Mouse (Mus musculus): ENCODE data around the gene Slc25a17.

Slc25a17 gene

DNA sequence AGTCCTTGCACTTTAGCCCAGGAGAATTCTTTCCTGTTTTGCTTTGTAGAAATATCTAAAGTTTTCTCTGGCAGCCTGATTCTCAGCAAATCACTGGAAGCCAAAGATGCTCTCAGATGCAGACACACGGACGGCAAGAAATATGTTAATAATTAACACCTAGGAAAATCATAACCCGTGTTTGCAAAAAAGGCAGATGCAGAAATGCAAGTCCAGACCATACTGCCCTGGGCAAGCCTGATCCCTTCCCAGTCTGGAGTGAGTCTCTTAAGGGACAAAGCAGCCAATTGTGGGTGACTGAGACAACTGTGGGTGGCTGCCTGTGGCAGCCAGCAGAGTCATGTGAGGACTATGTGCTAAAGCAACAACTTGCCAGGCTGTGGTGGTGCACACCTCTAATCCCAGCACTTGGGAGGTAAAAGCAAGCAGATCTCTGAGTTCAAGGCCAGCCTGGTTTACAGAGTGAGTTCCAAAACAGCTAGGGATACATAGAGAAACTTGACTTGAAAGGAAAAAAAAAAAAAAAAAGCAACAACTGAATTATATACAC is 60.0 kb downstream of the Slc25a17 start:
- DNase-seq = no peak

DNA sequence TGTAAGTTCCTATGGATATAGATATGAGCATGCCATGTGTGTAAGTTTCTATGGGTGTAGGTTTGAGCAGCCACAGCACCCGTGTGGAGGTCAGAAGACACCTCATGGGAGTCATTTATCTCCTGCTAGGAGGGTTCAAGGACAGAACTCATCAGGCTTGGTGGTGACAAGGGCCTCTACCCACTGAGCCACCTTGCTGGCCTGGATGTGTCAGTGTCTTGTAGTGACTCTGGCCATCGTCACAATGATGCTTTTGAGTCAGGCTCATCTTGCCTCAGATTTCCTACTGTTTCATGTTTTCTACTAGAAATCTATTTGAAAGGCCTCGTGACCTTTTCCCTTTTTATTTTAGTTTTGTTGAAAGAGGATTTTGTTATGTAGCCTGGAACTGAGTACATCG is 61.1 kb downstream of the Slc25a17 start:
- DNase-seq = no peak

DNA sequence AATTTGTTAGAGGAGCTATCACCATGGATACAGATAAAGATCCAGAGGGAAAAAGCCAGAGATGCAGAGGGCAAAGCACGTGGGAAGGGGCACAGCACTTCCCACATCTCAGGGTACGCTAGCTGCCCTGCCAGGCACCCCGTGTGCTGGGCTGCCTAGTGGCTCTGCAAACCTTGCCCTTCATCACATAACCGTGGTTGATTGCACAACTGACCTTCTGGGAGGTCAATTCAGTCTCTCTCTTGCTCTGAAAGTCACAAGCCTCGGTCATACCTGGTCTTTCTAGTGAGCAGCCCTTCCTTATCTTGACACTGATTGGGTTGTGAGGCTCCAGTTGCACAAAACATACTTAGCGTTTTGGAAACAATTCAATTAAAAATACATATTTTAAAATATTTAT is 62.4 kb downstream of the Slc25a17 start:
- DNase-seq = no peak

DNA sequence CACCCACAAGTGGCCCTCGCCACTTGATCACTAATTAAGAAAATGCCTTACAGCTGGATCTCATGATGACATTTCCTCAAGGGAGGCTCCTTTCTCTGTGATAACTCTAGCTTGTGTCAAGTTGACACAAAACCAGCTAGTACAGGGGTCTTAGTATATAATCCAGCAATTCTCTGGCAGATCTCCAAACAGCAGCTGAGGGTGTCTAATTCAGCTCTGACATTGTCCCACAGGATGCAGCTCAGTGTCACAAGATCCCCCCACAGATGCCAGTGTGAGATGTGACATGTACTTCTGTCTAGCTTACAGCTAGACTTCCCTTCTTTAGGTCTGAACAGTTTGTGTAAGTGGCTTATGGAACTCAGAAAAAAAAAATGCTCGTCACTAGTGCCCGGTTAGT is 63.1 kb downstream of the Slc25a17 start:
- DNase-seq = no peak

DNA sequence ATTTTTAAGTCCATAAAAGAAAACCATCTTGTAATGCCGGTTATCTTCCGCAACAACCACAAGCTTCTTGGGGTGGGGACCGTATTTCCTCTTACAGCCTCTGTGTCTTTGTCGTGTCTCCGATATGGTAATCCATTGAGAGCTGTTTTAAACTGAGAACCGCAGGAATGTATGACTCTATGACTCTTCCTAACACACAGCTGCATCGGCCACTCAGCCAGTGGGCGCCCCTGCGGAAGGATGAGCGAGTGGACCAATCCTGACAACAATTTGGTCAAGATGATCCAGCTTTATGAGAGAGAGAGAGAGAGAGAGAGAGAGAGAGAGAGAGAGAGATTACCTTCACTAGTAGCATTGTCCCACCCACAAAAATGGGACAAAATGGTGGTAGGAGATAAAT is 65.7 kb downstream of the Slc25a17 start:
- no peak for DNase-seq

DNA sequence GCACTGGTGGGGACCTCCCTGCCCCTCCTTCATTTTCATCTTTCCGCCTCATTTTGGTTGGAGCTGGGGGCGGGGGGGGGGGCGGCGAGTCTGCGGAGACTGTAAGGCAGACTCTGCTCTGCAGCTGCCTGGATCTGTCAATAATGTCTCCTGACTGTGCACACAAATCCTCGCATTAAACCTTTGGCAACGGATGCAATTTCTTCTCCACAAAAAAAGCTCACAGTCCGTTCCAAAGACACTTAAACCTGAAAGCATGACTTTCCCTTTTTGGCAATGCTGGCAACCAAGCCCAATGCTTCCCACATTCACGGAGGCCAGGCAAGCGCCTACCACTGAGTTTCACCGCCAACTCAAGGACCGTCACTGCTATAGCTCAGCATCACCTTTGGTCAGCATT is 66.2 kb downstream of the Slc25a17 start:
- DNase-seq = no peak

DNA sequence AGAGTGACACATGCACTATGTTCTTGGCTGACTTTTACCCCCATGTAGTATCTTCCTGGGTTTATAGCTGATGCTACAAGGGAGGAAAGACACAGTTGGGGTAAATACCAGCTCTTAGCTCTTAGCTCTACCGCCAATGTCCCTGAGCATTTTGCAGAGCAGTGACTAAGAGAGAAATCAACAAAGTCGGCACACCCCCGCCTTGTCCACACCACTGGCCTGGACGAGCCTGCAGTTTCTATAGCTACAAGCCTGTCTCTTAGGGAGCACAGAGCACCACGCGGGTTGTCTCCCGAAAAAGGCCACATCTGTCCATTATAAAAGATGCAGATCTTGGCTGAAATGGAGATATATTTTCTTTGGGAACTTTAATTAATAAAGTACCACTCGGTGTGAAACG is 69.9 kb downstream of the Slc25a17 start:
- no peak for DNase-seq

DNA sequence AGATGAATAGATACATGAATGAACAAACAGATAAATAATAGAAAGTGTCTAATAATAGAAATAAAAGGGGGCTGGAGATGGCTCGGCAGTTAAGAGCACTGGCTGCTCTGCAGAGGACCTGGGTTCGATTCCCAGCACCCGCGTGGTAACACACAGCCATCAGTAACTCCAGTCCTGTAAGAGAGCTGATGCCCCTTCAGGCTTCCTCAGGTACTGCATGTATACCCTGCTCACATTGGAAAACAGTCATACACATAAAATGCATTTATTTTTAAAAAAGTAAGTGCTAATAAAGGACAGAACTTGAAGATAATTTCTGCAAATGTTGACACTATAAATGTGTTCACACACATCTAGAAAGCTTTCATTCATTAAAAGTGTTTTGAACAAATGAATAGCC is 70.4 kb downstream of the Slc25a17 start:
- DNase-seq = no peak

DNA sequence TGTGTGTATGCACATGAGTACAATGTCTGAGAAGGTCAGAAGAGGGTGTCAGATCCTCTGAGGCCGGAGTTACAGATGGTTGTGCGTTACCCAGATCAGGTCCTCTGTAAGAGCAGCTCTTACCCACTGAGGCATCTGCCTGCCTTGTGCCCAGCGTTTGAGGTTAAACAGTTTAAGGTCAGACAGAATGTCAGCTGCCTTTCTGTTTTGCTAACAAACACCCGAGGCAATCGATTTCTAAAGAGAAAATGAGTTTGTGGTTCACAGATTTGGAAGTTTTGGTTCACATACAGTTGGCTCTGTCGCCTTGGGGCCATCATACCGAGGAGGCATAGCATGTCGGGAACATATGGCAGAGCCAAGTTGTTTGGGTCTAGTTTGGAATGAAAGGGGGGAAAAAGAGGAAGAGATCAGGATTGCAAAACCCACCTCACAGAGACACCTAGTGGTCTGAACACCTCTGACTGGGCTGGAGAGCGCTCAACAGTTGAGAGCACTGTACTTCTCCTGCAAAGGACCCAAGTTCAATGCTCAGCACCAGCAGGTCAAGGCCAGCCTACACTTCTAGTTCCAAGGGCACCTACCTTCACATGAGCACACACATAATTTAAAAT is 76.4 kb downstream of the Slc25a17 start:
- no peak for DNase-seq

DNA sequence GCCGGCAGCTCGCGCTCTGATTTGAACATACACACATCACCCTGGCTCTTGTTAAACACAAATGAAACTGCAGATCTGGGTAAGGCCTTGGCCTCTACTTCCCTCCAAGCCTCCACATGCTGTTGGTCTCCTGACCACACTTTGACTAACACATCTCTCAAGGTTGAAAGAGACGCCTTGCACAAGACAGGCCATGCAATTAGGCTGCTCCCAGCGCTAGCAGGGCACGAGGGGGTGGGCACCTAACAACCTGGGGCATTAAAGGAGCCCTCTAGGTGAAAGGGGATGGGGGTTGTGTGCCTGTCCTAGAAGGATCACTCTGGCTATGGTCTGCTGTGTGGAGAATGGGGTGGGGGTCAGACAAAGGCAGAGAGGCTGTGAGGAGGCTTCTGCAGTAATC is 81.9 kb downstream of the Slc25a17 start:
- DNase-seq = no peak

DNA sequence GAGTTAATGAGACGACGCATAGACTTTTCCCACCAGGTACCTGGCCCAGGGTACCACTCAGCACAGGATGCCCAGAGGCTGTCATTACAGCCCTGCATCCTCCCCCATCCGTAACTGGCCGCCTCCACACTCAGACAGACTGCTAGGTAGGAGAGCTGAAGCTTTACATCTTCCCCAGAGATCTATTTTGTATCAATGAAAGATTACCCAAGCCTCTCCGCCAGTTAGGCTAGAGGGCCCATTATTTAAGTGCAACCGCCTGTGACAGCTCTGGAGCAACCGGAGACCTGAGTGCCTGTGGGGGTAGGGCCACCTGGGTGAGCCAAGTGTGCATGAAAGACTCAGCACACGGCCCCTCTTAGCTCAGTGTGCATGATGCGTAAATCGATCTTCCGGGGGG is 82.7 kb downstream of the Slc25a17 start:
- no peak for DNase-seq

DNA sequence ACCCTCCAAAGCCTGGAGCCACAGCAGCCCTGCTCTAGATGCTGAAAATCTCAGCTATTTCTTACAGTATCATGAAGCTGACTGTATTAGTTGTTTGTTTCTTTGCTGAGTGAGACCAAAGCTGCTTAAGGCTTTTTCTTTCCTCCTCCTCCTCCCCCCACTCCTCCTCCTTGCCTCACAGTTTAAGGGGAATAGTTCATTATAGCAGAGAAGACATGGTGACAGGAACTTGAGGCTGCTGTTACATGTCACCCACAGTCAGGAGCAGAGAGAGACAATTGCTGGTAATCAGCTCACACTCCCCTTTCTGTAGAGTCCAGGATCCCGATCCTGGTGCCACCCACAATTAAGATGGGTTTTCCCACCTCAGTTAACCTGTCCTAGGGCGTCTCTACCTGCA is 87.3 kb downstream of the Slc25a17 start:
- no peak for DNase-seq

DNA sequence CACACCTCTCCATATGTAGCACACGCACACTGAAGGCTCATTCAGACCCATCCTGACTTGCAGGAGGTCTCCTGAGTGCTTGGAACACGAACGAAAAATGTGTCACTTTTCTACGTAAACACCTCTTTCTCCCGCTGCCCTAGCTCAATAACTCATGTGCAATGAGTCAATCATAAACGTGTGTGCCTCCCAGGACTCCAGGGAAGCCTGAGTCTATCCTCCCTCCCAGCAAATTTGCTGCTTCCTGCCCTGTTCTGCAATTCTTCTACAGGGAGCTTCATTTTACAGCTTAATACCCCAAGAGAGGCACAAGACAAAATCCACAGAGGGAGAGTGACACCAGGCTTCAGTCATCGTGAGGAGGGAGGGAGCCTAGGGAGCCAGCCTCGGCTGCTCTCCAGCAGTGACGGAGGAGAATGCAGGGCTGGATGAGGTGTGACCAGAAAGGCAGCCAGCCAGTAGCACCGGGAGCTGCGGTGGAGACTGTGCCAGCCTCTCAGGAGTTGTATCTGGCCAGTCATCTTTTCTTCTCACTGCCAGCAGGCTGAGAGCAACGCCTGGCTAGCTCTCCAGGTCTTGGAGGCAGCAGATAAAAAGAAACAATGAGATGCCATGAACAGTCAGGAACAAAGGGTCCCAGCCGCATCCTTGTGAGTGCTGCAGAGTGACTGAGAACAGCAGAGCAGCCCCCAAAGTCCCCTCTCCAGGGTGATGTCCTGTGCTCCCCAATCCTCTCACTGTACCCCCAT is 88.1 kb downstream of the Slc25a17 start:
- DNase-seq = peak; percentile 59
